Mouse (Mus musculus): ENCODE results near the gene Trib3.
"Not testable (repeated sequence)": the region's sequence is repeated elsewhere in the genome, so short reads cannot be mapped to it uniquely, and the experiment has no call there.

The Trib3 gene

GRCm38 (mm10) chr2:152343329-152344213 lies at the start of gene Trib3:
TSS of gene Trib3 (minus strand) at chr2:152344032.
- DNase-seq = peak; percentile 87

- DNase-seq = peak; percentile 27
Observed at GRCm38 (mm10) chr2:152393225-152394017, 49.6 kb upstream of the Trib3 start.

GRCm38 (mm10) chr2:152392786-152393185 lies 49.0 kb upstream of the Trib3 start:
- DNase-seq = peak; percentile 59

GRCm38 (mm10) chr2:152384191-152384590 lies 40.4 kb upstream of the Trib3 start:
- DNase-seq = no peak

- DNase-seq = no peak
Observed at GRCm38 (mm10) chr2:152376345-152376741, 32.5 kb upstream of the Trib3 start, which contains the start of gene Nrsn2. TSS of gene Nrsn2 (minus strand) at chr2:152376638.

GRCm38 (mm10) chr2:152375652-152376344 lies 32.0 kb upstream of the Trib3 start:
- no peak for DNase-seq

GRCm38 (mm10) chr2:152373547-152373946 lies 29.7 kb upstream of the Trib3 start:
- no peak for DNase-seq

GRCm38 (mm10) chr2:152372661-152373060 lies 28.8 kb upstream of the Trib3 start:
- no peak for DNase-seq

- no peak for DNase-seq
Observed at GRCm38 (mm10) chr2:152372104-152372503, 28.3 kb upstream of the Trib3 start.

GRCm38 (mm10) chr2:152368532-152369140 lies 24.8 kb upstream of the Trib3 start:
- DNase-seq = peak; percentile 73

GRCm38 (mm10) chr2:152367917-152368316 lies 24.1 kb upstream of the Trib3 start:
- DNase-seq = no peak

GRCm38 (mm10) chr2:152363245-152364147 lies 19.7 kb upstream of the Trib3 start:
- peak; percentile 88 for DNase-seq

GRCm38 (mm10) chr2:152361193-152361592 lies 17.4 kb upstream of the Trib3 start:
- no peak for DNase-seq

GRCm38 (mm10) chr2:152360271-152360775 lies 16.5 kb upstream of the Trib3 start:
- DNase-seq = peak; percentile 78

- DNase-seq = peak; percentile 46
Observed at GRCm38 (mm10) chr2:152359616-152360015, 15.8 kb upstream of the Trib3 start.

- DNase-seq = not testable (repeated sequence)
Observed at GRCm38 (mm10) chr2:152358977-152359376, 15.1 kb upstream of the Trib3 start.

- no peak for DNase-seq
Observed at GRCm38 (mm10) chr2:152357254-152357653, 13.4 kb upstream of the Trib3 start.

- DNase-seq = peak; percentile 81
Observed at GRCm38 (mm10) chr2:152349842-152350540, 6.2 kb upstream of the Trib3 start.

- no peak for DNase-seq
Observed at GRCm38 (mm10) chr2:152349205-152349604, 5.4 kb upstream of the Trib3 start.

GRCm38 (mm10) chr2:152347722-152348121 lies 3.9 kb upstream of the Trib3 start:
- DNase-seq = no peak
